Mouse (Mus musculus) Muller cell, postnatal 12 days (primary cell): Measurements from ENCODE around the gene Rimbp3.
"Not testable (repeated sequence)": the region's sequence is repeated elsewhere in the genome, so short reads cannot be mapped to it uniquely, and the experiment has no call there.

ENCODE experiments used
- DNase-seq: peaks from one replicate; pipeline ENCODE4 v3.0.0-alpha.2; 2015; ENCODE audit errors: inconsistent ontology term

Rimbp3 gene

GRCm38 (mm10) chr16:17208389-17209361, at the start of gene Rimbp3:
Gene Rimbp3 (plus strand): TSS chr16:17208603.
- peak; percentile 88 for DNase-seq

GRCm38 (mm10) chr16:17165478-17165877, 42.9 kb upstream of the Rimbp3 start:
- DNase-seq, result not testable (repeated sequence)

GRCm38 (mm10) chr16:17167179-17167578, 41.2 kb upstream of the Rimbp3 start:
- DNase-seq, result no peak

GRCm38 (mm10) chr16:17168049-17168448, 40.4 kb upstream of the Rimbp3 start:
- no peak for DNase-seq

- DNase-seq, result no peak
Observed at GRCm38 (mm10) chr16:17175765-17176164, 32.6 kb upstream of the Rimbp3 start.

- DNase-seq, result no peak
Observed at GRCm38 (mm10) chr16:17177623-17178170, 30.7 kb upstream of the Rimbp3 start.

GRCm38 (mm10) chr16:17179706-17180105, 28.7 kb upstream of the Rimbp3 start:
- no peak for DNase-seq

GRCm38 (mm10) chr16:17181382-17181781, 27.0 kb upstream of the Rimbp3 start:
- no peak for DNase-seq

- DNase-seq, result no peak
Observed at GRCm38 (mm10) chr16:17182136-17182535, 26.3 kb upstream of the Rimbp3 start.

GRCm38 (mm10) chr16:17183003-17183402, 25.4 kb upstream of the Rimbp3 start:
- DNase-seq, result no peak

GRCm38 (mm10) chr16:17185475-17185874, 22.9 kb upstream of the Rimbp3 start:
- DNase-seq, result no peak

GRCm38 (mm10) chr16:17193823-17194222, 14.6 kb upstream of the Rimbp3 start:
- no peak for DNase-seq

GRCm38 (mm10) chr16:17200121-17200952, 8.1 kb upstream of the Rimbp3 start:
- DNase-seq, result peak; percentile 24

GRCm38 (mm10) chr16:17200953-17201707, 7.3 kb upstream of the Rimbp3 start:
- DNase-seq, result peak; percentile 87

GRCm38 (mm10) chr16:17201977-17202376, 6.4 kb upstream of the Rimbp3 start:
- no peak for DNase-seq

GRCm38 (mm10) chr16:17202549-17202948, 5.9 kb upstream of the Rimbp3 start, which contains the start of gene Ube2l3:
Gene Ube2l3 (minus strand): TSS chr16:17202649.
- no peak for DNase-seq

- peak; percentile 23 for DNase-seq
Observed at GRCm38 (mm10) chr16:17204990-17205389, 3.4 kb upstream of the Rimbp3 start.

GRCm38 (mm10) chr16:17209404-17209960, 1.1 kb downstream of the Rimbp3 start:
- DNase-seq, result no peak

GRCm38 (mm10) chr16:17209981-17210838, 1.8 kb downstream of the Rimbp3 start:
- DNase-seq, result peak; percentile 78
